Mouse (Mus musculus) right cerebral cortex, adult 2 months (tissue): Measurements from ENCODE around the gene B3gnt9.
A peak's percentile ranks its signal among the peaks of the same experiment; 100 is the strongest.
"Not testable (repeated sequence)": the region's sequence is repeated elsewhere in the genome, so short reads cannot be mapped to it uniquely, and the experiment has no call there.

Experiments
- DNase-seq, 2 experiments: peaks; one replicate each; pipeline ENCODE4 v3.0.0; 2021 to 2022; ENCODE audit warnings: low spot score in 2 of 2

B3gnt9 gene

GRCm38 (mm10) chr8:105258911-105259720 is 4.2 kb upstream of the B3gnt9 start:
- no peak for DNase-seq

- DNase-seq = no peak
These were observed 2.6 kb upstream of the B3gnt9 start for GRCm38 (mm10) chr8:105257318-105258114.

- DNase-seq = peak; percentile 88 to 92
These were observed 594 bp downstream of the B3gnt9 start for GRCm38 (mm10) chr8:105254152-105254965.

- DNase-seq = no peak
These were observed 1.2 kb downstream of the B3gnt9 start for GRCm38 (mm10) chr8:105253766-105254151.

- no peak for DNase-seq
These were observed 2.0 kb downstream of the B3gnt9 start for GRCm38 (mm10) chr8:105252680-105253537.

GRCm38 (mm10) chr8:105251954-105252353 is 3.0 kb downstream of the B3gnt9 start:
- DNase-seq = no peak

GRCm38 (mm10) chr8:105241016-105241415 is 13.9 kb downstream of the B3gnt9 start:
- DNase-seq = no peak

- DNase-seq = no peak
These were observed 17.4 kb downstream of the B3gnt9 start for GRCm38 (mm10) chr8:105237442-105238142.

- no peak for DNase-seq
These were observed 19.7 kb downstream of the B3gnt9 start for GRCm38 (mm10) chr8:105235206-105235605.

- no peak for DNase-seq
These were observed 21.6 kb downstream of the B3gnt9 start for GRCm38 (mm10) chr8:105233126-105233935.

GRCm38 (mm10) chr8:105232321-105232693 is 22.6 kb downstream of the B3gnt9 start:
- DNase-seq = not testable (repeated sequence)

GRCm38 (mm10) chr8:105231503-105232320 is 23.2 kb downstream of the B3gnt9 start:
- no peak for DNase-seq

GRCm38 (mm10) chr8:105225917-105226316 is 29.0 kb downstream of the B3gnt9 start:
- no peak for DNase-seq

GRCm38 (mm10) chr8:105225272-105225593 is 29.7 kb downstream of the B3gnt9 start:
- no peak for DNase-seq

GRCm38 (mm10) chr8:105224413-105225271 is 30.3 kb downstream of the B3gnt9 start, which contains the start of gene D230025D16Rik:
TSS of gene D230025D16Rik (plus strand) at chr8:105225145.
- DNase-seq = peak; percentile 95 to 96

GRCm38 (mm10) chr8:105223850-105224249 is 31.1 kb downstream of the B3gnt9 start:
- no peak for DNase-seq

- DNase-seq = no peak
These were observed 36.9 kb downstream of the B3gnt9 start for GRCm38 (mm10) chr8:105217926-105218522.
